Mouse (Mus musculus): ENCODE results near the gene Prkab2. TPM values are rescaled to one million over a fixed set of nuclear protein-coding genes. Genes with fewer than 3 reads are reported as not detected.
A peak's percentile ranks its signal among the peaks of the same experiment; 100 is the strongest.

Gene Prkab2
- polyA plus RNA-seq, 1 experiment from 2014 or later: 5.3 TPM

DNA sequence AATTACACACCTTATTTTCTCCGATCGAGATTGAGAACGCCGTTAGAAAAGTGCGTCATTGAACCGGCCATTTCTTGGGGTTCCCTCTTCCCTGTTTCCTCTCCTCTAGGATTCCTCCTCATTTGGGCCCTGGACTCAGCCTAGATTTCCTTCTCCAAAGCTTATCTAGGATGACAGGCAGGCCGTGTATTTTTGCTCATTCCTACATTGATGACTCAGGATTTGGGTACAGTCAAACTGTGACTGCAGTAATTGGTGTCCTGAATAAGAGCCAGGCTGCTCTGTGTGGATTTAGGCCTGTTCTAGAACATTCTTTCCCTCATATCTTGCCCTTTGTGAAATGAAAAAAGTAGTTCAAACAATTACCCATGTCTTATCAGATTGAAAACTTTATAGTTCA is 1.8 kb downstream of the Prkab2 start:
- WGBS: 94% methylated on average over 7 of the region's 7 CpGs
- no peak for ATAC-seq
- Histone ChIP-seq H3K27ac (ENCODE audit: low read depth, low read length) (no peak overlapping the region), H3K36me3 (ENCODE audit: control insufficient read depth, insufficient read depth, low read length) (peaks cover 12% of the 10 kb centered on the region; the same call in 1 of the 2 replicates), H3K9ac (ENCODE audit: low read length) (no peak overlapping the region; the same call in 1 of the 2 replicates), H3K4me1 (ENCODE audit: control insufficient read depth, insufficient read depth, low read length) (peaks cover 5% of the 10 kb centered on the region; the same call in 1 of the 2 replicates), H3K27me3 (replicated peaks; ENCODE audit: control insufficient read depth, insufficient read depth, low read length) (no peaks in the 10 kb centered on the region), H3K9me3 (replicated peaks; ENCODE audit: control insufficient read depth, low read length) (no peaks in the 10 kb centered on the region), H3K4me3 (ENCODE audit: low read depth, low read length) (no peak overlapping the region), H3K4me2 (ENCODE audit: low read length) (no peak overlapping the region)
- DNase-seq (ENCODE audit: low spot score): no peak

DNA sequence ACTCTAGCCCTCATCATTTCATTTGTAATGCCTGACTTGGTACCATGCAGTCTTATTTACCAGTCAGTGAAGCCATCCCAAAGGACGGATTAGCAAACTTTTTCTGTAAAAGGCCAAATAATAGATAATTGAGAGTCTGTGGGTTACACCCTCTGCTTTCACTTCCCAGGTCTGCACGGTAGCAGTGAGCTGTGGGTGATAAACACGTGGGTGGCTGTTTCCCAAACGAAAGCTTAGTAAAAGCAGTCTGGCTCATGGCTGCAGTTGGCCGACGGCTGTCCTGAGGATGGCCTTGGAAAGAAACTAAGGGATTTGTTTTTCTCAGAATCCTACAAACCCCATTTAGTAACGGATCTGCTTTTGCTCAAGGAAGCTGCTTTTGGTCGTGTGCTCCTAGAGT is 3.2 kb downstream of the Prkab2 start:
- DNase-seq (ENCODE audit: low spot score): no peak
- Histone ChIP-seq H3K27me3 (replicated peaks; ENCODE audit: control insufficient read depth, insufficient read depth, low read length) (no peaks in the 10 kb centered on the region), H3K4me1 (ENCODE audit: control insufficient read depth, insufficient read depth, low read length) (peaks cover 5% of the 10 kb centered on the region; the same call in 1 of the 2 replicates), H3K4me2 (ENCODE audit: low read length) (no peak overlapping the region), H3K4me3 (ENCODE audit: low read depth, low read length) (no peak overlapping the region), H3K36me3 (ENCODE audit: control insufficient read depth, insufficient read depth, low read length) (peaks cover 19% of the 10 kb centered on the region), H3K9ac (ENCODE audit: low read length) (no peak overlapping the region), H3K9me3 (replicated peaks; ENCODE audit: control insufficient read depth, low read length) (no peaks in the 10 kb centered on the region), H3K27ac (ENCODE audit: low read depth, low read length) (no peak overlapping the region)
- WGBS: 67% methylated on average over 8 of the region's 8 CpGs
- no peak for ATAC-seq

DNA sequence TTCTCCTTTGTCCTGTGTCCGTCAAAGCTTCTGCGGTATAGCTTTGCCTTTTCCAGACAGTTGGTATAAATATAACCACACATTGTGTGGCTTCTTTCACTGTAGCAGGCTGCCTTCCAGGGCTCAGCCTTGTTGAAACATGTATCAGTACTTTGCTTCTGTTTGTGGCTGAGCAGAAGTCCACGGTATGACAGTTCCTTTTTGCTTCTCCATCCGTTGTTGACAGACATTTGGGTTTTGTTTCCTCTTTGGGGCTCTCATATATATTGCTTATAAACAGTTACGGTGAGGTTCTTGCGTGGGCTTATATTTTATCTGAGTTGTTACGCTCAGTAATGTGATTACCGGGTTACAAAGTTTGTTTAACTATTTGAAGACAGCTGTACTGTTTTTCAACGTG is 7.5 kb downstream of the Prkab2 start:
- WGBS: 93% methylated on average over 9 of the region's 9 CpGs
- H3K4me3 ChIP-seq (ENCODE audit: low read depth, low read length): no peak overlapping the region
- no peak overlapping the region for H3K9ac ChIP-seq (ENCODE audit: low read length)
- H3K9me3 ChIP-seq (replicated peaks; ENCODE audit: control insufficient read depth, low read length): no peaks in the 10 kb centered on the region
- no peaks in the 10 kb centered on the region for H3K4me1 ChIP-seq (ENCODE audit: control insufficient read depth, insufficient read depth, low read length)
- H3K27me3 ChIP-seq (replicated peaks; ENCODE audit: control insufficient read depth, insufficient read depth, low read length): no peaks in the 10 kb centered on the region
- no peak for ATAC-seq
- H3K36me3 ChIP-seq (ENCODE audit: control insufficient read depth, insufficient read depth, low read length): peaks cover 45% of the 10 kb centered on the region
- no peak for DNase-seq (ENCODE audit: low spot score)
- no peak overlapping the region for H3K4me2 ChIP-seq (ENCODE audit: low read length)
- H3K27ac ChIP-seq (ENCODE audit: low read depth, low read length): no peak overlapping the region

DNA sequence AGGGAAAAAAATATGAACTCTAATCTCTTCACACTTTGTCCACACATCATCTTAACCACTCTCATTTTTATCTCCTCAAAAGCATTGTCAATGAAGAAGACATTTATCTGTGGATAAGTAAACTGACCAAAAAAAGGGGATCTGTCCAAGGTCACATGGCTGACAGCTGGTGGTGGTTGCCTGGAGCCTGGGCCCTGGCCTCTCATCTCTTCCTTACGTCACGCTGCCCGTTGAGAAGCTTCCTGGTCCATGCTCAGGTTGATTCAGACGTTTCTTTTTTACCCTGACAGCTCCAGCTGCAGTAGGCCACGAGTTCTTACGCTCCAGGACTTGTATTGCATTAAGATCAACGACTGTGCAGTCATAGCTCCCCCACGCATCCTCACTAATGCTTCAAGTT is 8.2 kb downstream of the Prkab2 start:
- DNase-seq (ENCODE audit: low spot score): no peak
- H3K9me3 ChIP-seq (replicated peaks; ENCODE audit: control insufficient read depth, low read length): no peaks in the 10 kb centered on the region
- H3K27me3 ChIP-seq (replicated peaks; ENCODE audit: control insufficient read depth, insufficient read depth, low read length): no peaks in the 10 kb centered on the region
- 86% methylated on average over 8 of the region's 8 CpGs for WGBS
- no peaks in the 10 kb centered on the region for H3K4me1 ChIP-seq (ENCODE audit: control insufficient read depth, insufficient read depth, low read length)
- H3K36me3 ChIP-seq (ENCODE audit: control insufficient read depth, insufficient read depth, low read length): peaks cover 51% of the 10 kb centered on the region
- no peak overlapping the region for H3K9ac ChIP-seq (ENCODE audit: low read length)
- no peak for ATAC-seq
- H3K4me3 ChIP-seq (ENCODE audit: low read depth, low read length): no peak overlapping the region
- no peak overlapping the region for H3K27ac ChIP-seq (ENCODE audit: low read depth, low read length)
- no peak overlapping the region for H3K4me2 ChIP-seq (ENCODE audit: low read length)

DNA sequence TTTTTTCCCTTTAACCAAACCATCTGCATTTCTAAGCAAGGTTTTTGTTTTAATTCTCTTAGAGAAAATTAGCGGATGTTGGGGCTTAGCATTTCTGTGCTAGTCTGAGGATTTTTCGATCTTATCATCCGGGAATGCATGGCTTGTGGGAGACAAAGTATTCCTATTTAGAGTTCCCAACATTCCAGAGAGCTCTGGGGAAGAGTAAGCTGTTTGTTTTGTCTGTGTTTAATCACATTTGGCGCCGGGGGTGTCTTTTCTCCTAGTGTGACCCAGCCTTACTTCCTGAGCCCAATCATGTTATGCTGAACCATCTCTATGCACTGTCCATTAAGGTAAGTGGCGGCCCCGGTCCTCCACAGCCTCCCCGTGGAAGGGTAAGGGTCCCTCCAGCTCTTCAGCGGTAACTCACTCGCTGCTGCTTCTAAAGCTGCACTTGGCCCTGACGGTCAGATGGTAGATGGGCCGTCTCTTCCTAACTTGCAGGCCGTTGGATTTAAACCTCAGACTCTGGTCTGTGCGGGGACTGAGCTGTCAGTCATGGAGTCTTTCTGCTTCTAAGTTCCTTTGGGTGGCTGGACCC is 9.2 kb downstream of the Prkab2 start:
- H3K4me3 ChIP-seq (ENCODE audit: low read depth, low read length): no peak overlapping the region
- no peaks in the 10 kb centered on the region for H3K4me1 ChIP-seq (ENCODE audit: control insufficient read depth, insufficient read depth, low read length)
- H3K9ac ChIP-seq (ENCODE audit: low read length): no peak overlapping the region
- H3K9me3 ChIP-seq (replicated peaks; ENCODE audit: control insufficient read depth, low read length): no peaks in the 10 kb centered on the region
- no peak overlapping the region for H3K4me2 ChIP-seq (ENCODE audit: low read length)
- DNase-seq (ENCODE audit: low spot score): no peak
- no peak for ATAC-seq
- H3K27ac ChIP-seq (ENCODE audit: low read depth, low read length): no peak overlapping the region
- H3K36me3 ChIP-seq (ENCODE audit: control insufficient read depth, insufficient read depth, low read length): peaks cover 54% of the 10 kb centered on the region
- no peaks in the 10 kb centered on the region for H3K27me3 ChIP-seq (replicated peaks; ENCODE audit: control insufficient read depth, insufficient read depth, low read length)
- WGBS: 88% methylated on average over 14 of the region's 14 CpGs

DNA sequence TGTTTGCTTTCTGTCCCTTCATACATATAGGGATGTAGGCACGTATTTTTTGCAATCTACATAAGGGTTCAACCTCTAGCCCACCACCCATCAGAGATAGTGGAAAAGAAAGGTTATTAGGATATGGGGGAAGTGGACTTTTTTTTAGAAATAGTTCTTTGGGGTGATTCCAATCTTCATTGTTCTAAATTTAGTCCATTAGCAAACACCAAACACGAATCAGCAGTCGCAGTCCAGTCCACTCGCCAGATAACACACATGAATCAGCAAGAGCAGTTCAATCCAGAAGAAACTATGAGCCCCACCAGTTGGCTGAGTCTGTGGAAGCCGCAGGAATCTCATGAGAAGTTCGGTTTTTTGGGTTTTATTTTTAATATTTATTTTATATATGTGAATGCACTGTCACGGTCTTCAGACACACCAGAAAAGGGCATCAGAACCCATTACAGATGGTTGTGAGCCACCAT is 16.7 kb downstream of the Prkab2 start, which contains the start of gene Gm17651:
Gm17651 (minus strand) TSS at position 51 of the 467 bp plus-strand sequence.
- H3K36me3 ChIP-seq (ENCODE audit: control insufficient read depth, insufficient read depth, low read length): peaks cover 13% of the 10 kb centered on the region; the same call in 1 of the 2 replicates
- no peak for ATAC-seq
- no peak for DNase-seq (ENCODE audit: low spot score)
- no peak within 1 kb of the TSS for H3K27ac ChIP-seq (ENCODE audit: low read depth, low read length)
- no peaks in the 10 kb centered on the region for H3K9me3 ChIP-seq (replicated peaks; ENCODE audit: control insufficient read depth, low read length)
- H3K9ac ChIP-seq (ENCODE audit: low read length): no peak within 1 kb of the TSS
- H3K4me2 ChIP-seq (ENCODE audit: low read length): no peak within 1 kb of the TSS
- no peaks in the 10 kb centered on the region for H3K27me3 ChIP-seq (replicated peaks; ENCODE audit: control insufficient read depth, insufficient read depth, low read length)
- 88% methylated on average over 7 of the region's 7 CpGs for WGBS
- no peaks in the 10 kb centered on the region for H3K4me1 ChIP-seq (ENCODE audit: control insufficient read depth, insufficient read depth, low read length)
- no peak within 1 kb of the TSS for H3K4me3 ChIP-seq (ENCODE audit: low read depth, low read length)

DNA sequence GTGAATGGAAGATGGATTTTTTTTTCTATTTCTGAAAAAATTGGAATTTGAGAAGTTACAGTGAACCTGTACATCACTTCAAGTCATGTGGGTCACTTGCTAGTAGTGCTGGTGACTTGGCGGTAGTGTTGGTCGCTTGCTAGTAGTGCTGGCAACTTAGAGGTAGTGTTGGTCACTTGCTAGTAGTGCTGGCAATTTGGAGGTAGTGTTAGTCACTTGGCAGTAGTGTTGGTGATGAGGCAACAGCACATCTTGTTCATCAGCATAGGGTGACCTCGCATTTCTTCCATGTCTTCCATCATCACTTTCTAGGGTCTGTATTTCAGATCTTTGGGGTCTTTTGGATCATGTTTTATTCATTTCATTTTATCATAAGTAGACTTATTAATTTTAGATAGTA is 18.1 kb downstream of the Prkab2 start:
- H3K4me2 ChIP-seq (ENCODE audit: low read length): no peak overlapping the region
- no peak for DNase-seq (ENCODE audit: low spot score)
- no peaks in the 10 kb centered on the region for H3K27me3 ChIP-seq (replicated peaks; ENCODE audit: control insufficient read depth, insufficient read depth, low read length)
- H3K36me3 ChIP-seq (ENCODE audit: control insufficient read depth, insufficient read depth, low read length): 0 out of 2 replicates have a peak, but pooled peaks cover 3% of the 10 kb centered on the region
- 90% methylated on average over 3 of the region's 3 CpGs for WGBS
- H3K27ac ChIP-seq (ENCODE audit: low read depth, low read length): no peak overlapping the region
- H3K4me3 ChIP-seq (ENCODE audit: low read depth, low read length): no peak overlapping the region
- no peaks in the 10 kb centered on the region for H3K9me3 ChIP-seq (replicated peaks; ENCODE audit: control insufficient read depth, low read length)
- no peaks in the 10 kb centered on the region for H3K4me1 ChIP-seq (ENCODE audit: control insufficient read depth, insufficient read depth, low read length)
- no peak for ATAC-seq
- H3K9ac ChIP-seq (ENCODE audit: low read length): no peak overlapping the region

DNA sequence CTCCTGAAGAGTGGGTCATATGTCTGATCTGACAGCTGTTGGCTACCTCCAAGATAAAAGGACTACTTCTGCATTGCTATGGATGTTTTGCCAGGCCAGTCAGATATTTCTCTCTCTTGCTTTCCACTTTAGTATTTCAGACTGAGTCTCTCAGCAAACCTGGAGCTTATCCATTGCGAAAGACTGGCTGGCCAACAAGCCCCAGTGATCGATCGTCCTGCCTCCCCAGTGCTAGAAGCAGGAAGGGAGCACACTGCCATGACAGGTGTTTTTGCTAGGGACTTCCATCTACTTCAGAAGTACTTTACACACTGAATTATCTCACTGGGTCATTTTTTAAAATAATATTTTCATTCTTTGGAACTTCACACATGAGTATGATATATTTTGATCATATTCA is 20.4 kb downstream of the Prkab2 start:
- Histone ChIP-seq H3K27ac (ENCODE audit: low read depth, low read length) (no peak overlapping the region), H3K9ac (ENCODE audit: low read length) (no peak overlapping the region), H3K4me2 (ENCODE audit: low read length) (no peak overlapping the region), H3K36me3 (ENCODE audit: control insufficient read depth, insufficient read depth, low read length) (no peaks in the 10 kb centered on the region), H3K27me3 (replicated peaks; ENCODE audit: control insufficient read depth, insufficient read depth, low read length) (0 out of 2 replicates have a peak, but pooled peaks cover 3% of the 10 kb centered on the region), H3K4me3 (ENCODE audit: low read depth, low read length) (no peak overlapping the region), H3K9me3 (replicated peaks; ENCODE audit: control insufficient read depth, low read length) (no peaks in the 10 kb centered on the region), H3K4me1 (ENCODE audit: control insufficient read depth, insufficient read depth, low read length) (peaks cover 7% of the 10 kb centered on the region)
- 97% methylated on average over 3 of the region's 3 CpGs for WGBS
- no peak for DNase-seq (ENCODE audit: low spot score)
- no peak for ATAC-seq

DNA sequence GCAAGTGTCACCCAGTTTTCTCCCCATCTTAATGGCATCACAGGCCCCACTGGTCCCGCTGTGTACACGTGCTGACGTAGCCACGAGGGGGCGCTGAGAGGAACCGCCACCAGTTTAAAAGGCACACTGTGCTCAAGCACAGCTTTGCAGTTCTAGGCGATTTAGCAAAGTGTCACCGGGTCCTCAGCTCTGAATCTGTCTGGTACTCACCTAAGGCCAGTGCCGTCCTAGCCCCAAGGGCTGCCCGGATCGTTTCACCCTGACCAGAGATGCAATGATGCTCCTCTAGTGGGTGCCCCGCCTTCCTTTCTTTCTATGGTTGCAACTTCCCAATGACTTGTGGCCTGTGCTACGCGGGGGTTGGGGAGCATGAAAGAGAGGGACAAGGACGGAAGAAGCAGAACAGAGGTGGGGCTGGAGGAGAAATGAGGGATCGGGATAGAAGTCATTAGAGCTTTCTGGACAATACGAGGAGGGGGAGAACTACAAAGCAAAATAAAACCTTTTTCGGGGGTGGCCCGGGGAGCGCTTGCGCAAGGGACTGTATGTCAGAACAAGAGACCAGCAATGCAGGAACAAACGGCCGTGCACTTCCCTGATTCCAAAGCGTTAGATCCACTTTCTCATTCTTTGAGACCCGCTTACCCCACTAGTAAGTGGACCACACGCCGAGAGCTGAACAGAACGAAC is 22.8 kb downstream of the Prkab2 start:
- ATAC-seq: peak; percentile 80
- H3K4me1 ChIP-seq (ENCODE audit: control insufficient read depth, insufficient read depth, low read length): peaks cover 7% of the 10 kb centered on the region
- H3K4me3 ChIP-seq (ENCODE audit: low read depth, low read length): peak overlapping the region; percentile 34
- 1% methylated on average over 28 of the region's 28 CpGs for WGBS
- H3K9me3 ChIP-seq (replicated peaks; ENCODE audit: control insufficient read depth, low read length): no peaks in the 10 kb centered on the region
- peak overlapping the region; percentile 64 for H3K4me2 ChIP-seq (ENCODE audit: low read length)
- H3K36me3 ChIP-seq (ENCODE audit: control insufficient read depth, insufficient read depth, low read length): no peaks in the 10 kb centered on the region
- H3K9ac ChIP-seq (ENCODE audit: low read length): peak overlapping the region; percentile 53; the same call in 1 of the 2 replicates
- DNase-seq (ENCODE audit: low spot score): peak; percentile 70
- 0 out of 2 replicates have a peak, but pooled peaks cover 3% of the 10 kb centered on the region for H3K27me3 ChIP-seq (replicated peaks; ENCODE audit: control insufficient read depth, insufficient read depth, low read length)
- no peak overlapping the region for H3K27ac ChIP-seq (ENCODE audit: low read depth, low read length)

Data from forebrain, embryonic 14.5 days (tissue).